Mouse (Mus musculus): Measurements from ENCODE around the gene Mcpt4. TPM values are rescaled to one million over a fixed set of nuclear protein-coding genes. Genes with fewer than 3 reads are reported as not detected.
A peak's percentile ranks its signal among the peaks of the same experiment; 100 is the strongest.
"Not testable (repeated sequence)": the region's sequence is repeated elsewhere in the genome, so short reads cannot be mapped to it uniquely, and the experiment has no call there.

Gene Mcpt4
- 0.47 TPM in 1 of 2 replicates, not detected in the other for polyA plus RNA-seq (2012; rRNA removed)

- not testable (repeated sequence) for H3K4me3 ChIP-seq (ENCODE audit: insufficient read depth, low read length); H3K4me1 ChIP-seq (ENCODE audit: control insufficient read depth, insufficient read depth, low read length); H3K27ac ChIP-seq (ENCODE audit: insufficient read depth, low read length)
Observed at GRCm38 (mm10) chr14:56062213-56062612, at the start of gene Mcpt4. Mcpt4 (minus strand) TSS chr14:56062313.

- Histone ChIP-seq H3K4me3 (ENCODE audit: insufficient read depth, low read length) (no peak overlapping the region), H3K4me1 (ENCODE audit: control insufficient read depth, insufficient read depth, low read length) (no peaks in the 10 kb centered on the region), H3K27ac (ENCODE audit: insufficient read depth, low read length) (no peak overlapping the region)
- TF ChIP-seq CTCF (IDR thresholded peaks at IDR 0.05; ENCODE audit: extremely low read depth, insufficient read depth, low read length) (no peak), POLR2A (IDR thresholded peaks at IDR 0.05; ENCODE audit: extremely low read depth, insufficient read depth, low read length) (no peak)
Observed at GRCm38 (mm10) chr14:56105447-56106180, 43.5 kb upstream of the Mcpt4 start.

GRCm38 (mm10) chr14:56105016-56105415 lies 42.9 kb upstream of the Mcpt4 start:
- TF ChIP-seq CTCF (IDR thresholded peaks at IDR 0.05; ENCODE audit: extremely low read depth, insufficient read depth, low read length): no peak
- no peak for TF ChIP-seq POLR2A (IDR thresholded peaks at IDR 0.05; ENCODE audit: extremely low read depth, insufficient read depth, low read length)
- no peaks in the 10 kb centered on the region for H3K4me1 ChIP-seq (ENCODE audit: control insufficient read depth, insufficient read depth, low read length)
- no peak overlapping the region for H3K4me3 ChIP-seq (ENCODE audit: insufficient read depth, low read length)
- H3K27ac ChIP-seq (ENCODE audit: insufficient read depth, low read length): no peak overlapping the region

- H3K27ac ChIP-seq (ENCODE audit: insufficient read depth, low read length): no peak overlapping the region
- no peak overlapping the region for H3K4me3 ChIP-seq (ENCODE audit: insufficient read depth, low read length)
- TF ChIP-seq POLR2A (IDR thresholded peaks at IDR 0.05; ENCODE audit: extremely low read depth, insufficient read depth, low read length): no peak
- TF ChIP-seq CTCF (IDR thresholded peaks at IDR 0.05; ENCODE audit: extremely low read depth, insufficient read depth, low read length): no peak
- no peaks in the 10 kb centered on the region for H3K4me1 ChIP-seq (ENCODE audit: control insufficient read depth, insufficient read depth, low read length)
Observed at GRCm38 (mm10) chr14:56103452-56103851, 41.3 kb upstream of the Mcpt4 start.

GRCm38 (mm10) chr14:56102386-56102785 lies 40.3 kb upstream of the Mcpt4 start, which contains the start of gene Ctsg:
Ctsg (minus strand) TSS chr14:56102574.
- Histone ChIP-seq H3K27ac (ENCODE audit: insufficient read depth, low read length) (no peak within 1 kb of the TSS), H3K4me3 (ENCODE audit: insufficient read depth, low read length) (no peak within 1 kb of the TSS), H3K4me1 (ENCODE audit: control insufficient read depth, insufficient read depth, low read length) (no peaks in the 10 kb centered on the region)
- TF ChIP-seq POLR2A (IDR thresholded peaks at IDR 0.05; ENCODE audit: extremely low read depth, insufficient read depth, low read length): no peak
- no peak for TF ChIP-seq CTCF (IDR thresholded peaks at IDR 0.05; ENCODE audit: extremely low read depth, insufficient read depth, low read length)

- peak; percentile 18; the same call in 1 of the 2 replicates for TF ChIP-seq CTCF (IDR thresholded peaks at IDR 0.05; ENCODE audit: extremely low read depth, insufficient read depth, low read length)
- no peak for TF ChIP-seq POLR2A (IDR thresholded peaks at IDR 0.05; ENCODE audit: extremely low read depth, insufficient read depth, low read length)
- Histone ChIP-seq H3K4me1 (ENCODE audit: control insufficient read depth, insufficient read depth, low read length) (no peaks in the 10 kb centered on the region), H3K27ac (ENCODE audit: insufficient read depth, low read length) (no peak overlapping the region), H3K4me3 (ENCODE audit: insufficient read depth, low read length) (no peak overlapping the region)
Observed at GRCm38 (mm10) chr14:56098940-56099339, 36.8 kb upstream of the Mcpt4 start.

- no peak overlapping the region for H3K4me3 ChIP-seq (ENCODE audit: insufficient read depth, low read length)
- TF ChIP-seq CTCF (IDR thresholded peaks at IDR 0.05; ENCODE audit: extremely low read depth, insufficient read depth, low read length) (no peak), POLR2A (IDR thresholded peaks at IDR 0.05; ENCODE audit: extremely low read depth, insufficient read depth, low read length) (no peak)
- no peak overlapping the region for H3K27ac ChIP-seq (ENCODE audit: insufficient read depth, low read length)
- H3K4me1 ChIP-seq (ENCODE audit: control insufficient read depth, insufficient read depth, low read length): no peaks in the 10 kb centered on the region
Observed at GRCm38 (mm10) chr14:56097597-56097996, 35.5 kb upstream of the Mcpt4 start.

GRCm38 (mm10) chr14:56093353-56093752 lies 31.2 kb upstream of the Mcpt4 start:
- no peak overlapping the region for H3K4me3 ChIP-seq (ENCODE audit: insufficient read depth, low read length)
- no peaks in the 10 kb centered on the region for H3K4me1 ChIP-seq (ENCODE audit: control insufficient read depth, insufficient read depth, low read length)
- no peak overlapping the region for H3K27ac ChIP-seq (ENCODE audit: insufficient read depth, low read length)
- TF ChIP-seq CTCF (IDR thresholded peaks at IDR 0.05; ENCODE audit: extremely low read depth, insufficient read depth, low read length) (no peak), POLR2A (IDR thresholded peaks at IDR 0.05; ENCODE audit: extremely low read depth, insufficient read depth, low read length) (no peak)

- TF ChIP-seq CTCF (IDR thresholded peaks at IDR 0.05; ENCODE audit: extremely low read depth, insufficient read depth, low read length) (no peak), POLR2A (IDR thresholded peaks at IDR 0.05; ENCODE audit: extremely low read depth, insufficient read depth, low read length) (no peak)
- no peak overlapping the region for H3K27ac ChIP-seq (ENCODE audit: insufficient read depth, low read length)
- H3K4me1 ChIP-seq (ENCODE audit: control insufficient read depth, insufficient read depth, low read length): no peaks in the 10 kb centered on the region
- H3K4me3 ChIP-seq (ENCODE audit: insufficient read depth, low read length): no peak overlapping the region
Observed at GRCm38 (mm10) chr14:56086711-56087110, 24.6 kb upstream of the Mcpt4 start.

- Histone ChIP-seq H3K4me1 (ENCODE audit: control insufficient read depth, insufficient read depth, low read length) (no peaks in the 10 kb centered on the region), H3K27ac (ENCODE audit: insufficient read depth, low read length) (no peak within 1 kb of the TSS), H3K4me3 (ENCODE audit: insufficient read depth, low read length) (no peak within 1 kb of the TSS)
- TF ChIP-seq CTCF (IDR thresholded peaks at IDR 0.05; ENCODE audit: extremely low read depth, insufficient read depth, low read length) (no peak), POLR2A (IDR thresholded peaks at IDR 0.05; ENCODE audit: extremely low read depth, insufficient read depth, low read length) (no peak)
Observed at GRCm38 (mm10) chr14:56085167-56085566, 23.1 kb upstream of the Mcpt4 start, which contains the start of gene Mcpt8. Mcpt8 (minus strand) TSS chr14:56085273.
